Mouse (Mus musculus): Measurements from ENCODE around the gene Tmem181a. TPM values are rescaled to one million over a fixed set of nuclear protein-coding genes. Genes with fewer than 3 reads are reported as not detected.
"Not testable (repeated sequence)": the region's sequence is repeated elsewhere in the genome, so short reads cannot be mapped to it uniquely, and the experiment has no call there.

The Tmem181a gene
- total RNA-seq, 1 experiment from 2014 or later: 11.4 TPM

DNA sequence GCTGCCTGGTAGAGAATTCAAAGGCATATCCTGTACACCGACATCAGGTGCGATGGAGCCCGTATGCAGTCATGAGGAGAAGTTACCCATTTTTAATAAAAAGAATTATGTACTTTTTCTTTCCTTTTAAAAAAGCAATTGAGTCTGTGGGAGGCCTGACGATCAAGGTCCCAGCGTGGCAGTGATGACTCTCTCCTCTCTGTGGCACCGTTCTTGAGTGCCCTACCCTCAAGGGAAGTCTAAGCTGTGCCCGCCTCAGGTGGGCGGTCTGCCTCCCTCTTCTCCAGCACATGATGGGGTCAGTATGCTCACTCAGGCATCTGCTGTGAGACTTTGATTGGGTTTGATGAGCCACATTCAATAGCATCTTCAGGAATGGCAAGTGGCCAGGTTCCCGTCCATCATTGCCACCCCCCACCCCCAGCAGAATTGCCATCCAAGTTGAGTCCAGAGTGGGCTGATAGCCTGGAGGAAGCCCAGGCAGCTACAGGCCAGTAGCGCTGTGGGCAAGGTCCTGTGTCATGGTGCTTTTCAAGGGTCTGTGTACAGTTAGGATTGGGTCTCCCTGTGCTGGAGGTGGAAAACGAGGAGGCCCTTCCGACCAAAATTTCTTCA, 49.1 kb downstream of the Tmem181a start:
- DNase-seq: not testable (repeated sequence)

DNA sequence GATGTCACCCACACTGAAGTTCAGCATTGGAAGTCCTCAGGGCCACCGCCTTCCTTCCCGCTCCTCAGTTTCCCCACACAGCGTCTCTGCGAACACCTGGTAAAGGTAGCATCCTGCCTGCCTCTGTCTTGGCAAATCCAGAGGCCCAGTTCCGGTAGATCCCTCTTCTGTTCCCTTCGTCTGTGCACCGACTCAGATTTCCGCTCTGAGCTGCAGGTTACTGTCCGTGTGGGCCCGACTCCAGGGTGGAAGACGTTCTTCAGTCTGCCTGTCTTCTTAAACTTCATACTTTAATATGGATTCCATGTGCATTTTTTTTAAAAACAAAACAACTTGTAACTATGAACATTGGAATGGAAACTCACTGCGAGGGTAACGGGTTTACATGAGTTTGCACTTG, 49.8 kb downstream of the Tmem181a start:
- DNase-seq: not testable (repeated sequence)

GRCm38 (mm10) chr17:6311716-6312115, 55.1 kb downstream of the Tmem181a start:
- DNase-seq: not testable (repeated sequence)

DNA sequence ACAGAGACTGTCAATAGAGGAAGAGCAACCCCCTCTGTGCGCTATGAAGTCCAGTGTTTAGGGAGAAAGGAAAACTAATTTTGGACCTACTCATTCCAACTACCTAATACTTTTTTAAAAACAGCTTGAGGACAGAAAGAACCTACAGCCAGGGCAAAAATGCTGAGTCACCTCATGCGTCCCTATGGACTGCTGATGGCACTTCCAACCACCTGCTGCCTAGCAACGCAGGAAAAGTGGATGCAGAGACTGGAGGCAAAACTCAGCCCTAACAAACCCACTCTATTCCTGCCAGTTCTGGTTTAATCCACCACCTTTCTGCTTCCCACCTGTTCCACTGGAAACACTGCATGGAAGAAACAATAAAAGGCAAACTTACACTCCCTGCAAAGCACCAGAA, 56.1 kb downstream of the Tmem181a start:
- DNase-seq: not testable (repeated sequence)

DNA sequence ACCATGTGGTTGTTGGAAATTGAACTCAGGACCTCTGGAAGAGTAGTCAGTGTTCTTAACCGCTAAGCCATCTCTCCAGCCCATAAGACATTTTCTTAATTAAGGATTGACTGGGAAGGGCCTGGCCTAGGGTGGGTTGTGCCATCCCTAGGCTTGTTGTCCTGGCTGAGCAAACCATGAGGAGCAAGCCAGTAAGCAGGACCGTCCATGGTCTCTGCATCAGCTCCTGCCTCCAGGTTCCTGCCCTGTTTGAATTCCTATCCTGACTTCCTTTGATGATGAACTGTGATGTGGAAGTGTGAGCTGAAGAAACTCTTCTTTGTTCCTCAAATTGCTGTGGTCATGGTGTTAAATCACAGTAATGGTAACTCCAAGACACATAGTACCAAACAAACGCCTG, 57.8 kb downstream of the Tmem181a start:
- not testable (repeated sequence) for DNase-seq

GRCm38 (mm10) chr17:6315706-6316105, 59.0 kb downstream of the Tmem181a start:
- DNase-seq: not testable (repeated sequence)

DNA sequence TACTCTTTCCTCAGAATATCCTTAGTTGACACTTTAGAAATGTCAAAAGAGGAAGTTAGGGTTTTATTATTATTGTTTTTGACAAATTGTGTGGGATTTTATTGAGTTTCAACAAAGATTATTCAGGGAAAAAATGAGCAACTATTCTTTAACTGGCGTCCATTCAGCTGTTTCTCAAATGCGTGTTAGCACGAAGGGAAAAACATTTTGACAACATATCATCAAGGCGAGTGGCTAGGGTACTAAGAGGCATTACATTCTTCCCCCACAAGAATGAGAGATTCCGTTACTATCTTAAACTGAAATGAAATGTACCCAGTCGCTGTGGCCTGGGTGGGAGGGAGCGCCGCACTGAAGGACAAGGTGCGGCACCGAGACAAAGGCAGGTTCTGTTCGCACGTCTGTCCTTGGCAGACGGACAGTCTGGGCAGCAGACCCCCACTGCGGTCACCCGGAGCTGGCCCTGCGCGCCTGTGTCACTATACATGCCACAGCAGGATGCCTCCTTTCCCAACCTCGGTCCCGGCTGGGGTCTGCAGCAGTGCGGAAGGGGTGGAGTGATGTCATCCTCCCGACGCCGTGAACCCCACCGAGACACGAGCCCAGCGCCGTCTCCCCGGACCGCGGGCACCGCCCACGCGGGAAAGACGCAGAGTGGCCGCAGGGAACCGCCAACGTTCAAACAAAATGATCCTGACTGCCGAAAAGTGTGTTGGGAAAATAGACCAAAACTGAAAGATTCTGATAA, 59.9 kb downstream of the Tmem181a start:
- DNase-seq: peak; percentile 82

DNA sequence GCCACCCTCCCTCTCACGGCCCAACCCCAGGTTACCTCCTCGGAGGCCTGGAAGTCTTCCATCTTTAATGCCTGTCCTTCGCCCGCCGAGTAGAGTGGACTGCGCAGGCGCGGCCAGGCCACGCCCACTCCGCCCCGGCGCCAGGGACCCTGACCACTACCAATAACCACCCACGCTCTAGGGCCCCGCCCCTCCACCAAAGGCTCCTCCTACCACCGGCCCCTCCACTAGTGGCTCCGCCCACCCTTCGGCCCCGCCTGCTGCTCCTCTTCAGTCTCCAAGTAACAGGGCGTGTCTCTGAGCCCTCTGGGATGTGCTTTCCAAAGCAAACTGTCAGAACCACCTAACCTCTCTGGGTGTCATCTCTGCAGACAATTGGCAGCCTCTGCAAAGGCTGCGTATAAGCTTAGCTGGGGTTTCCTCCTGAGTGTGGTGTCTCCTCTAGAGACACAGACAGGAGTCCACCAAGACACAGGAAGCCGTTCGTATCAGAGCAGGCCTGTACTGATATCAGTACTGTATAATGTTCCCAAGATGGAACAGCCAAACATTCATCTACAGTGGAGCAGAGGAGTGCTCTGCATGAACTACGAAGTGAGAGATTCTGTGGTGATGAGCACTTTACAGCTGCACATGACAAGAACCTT, 60.8 kb downstream of the Tmem181a start, which contains the start of gene Dynlt1a:
Dynlt1a (minus strand) TSS at position 162 of the 647 bp plus-strand sequence.
- DNase-seq: peak; percentile 100

DNA sequence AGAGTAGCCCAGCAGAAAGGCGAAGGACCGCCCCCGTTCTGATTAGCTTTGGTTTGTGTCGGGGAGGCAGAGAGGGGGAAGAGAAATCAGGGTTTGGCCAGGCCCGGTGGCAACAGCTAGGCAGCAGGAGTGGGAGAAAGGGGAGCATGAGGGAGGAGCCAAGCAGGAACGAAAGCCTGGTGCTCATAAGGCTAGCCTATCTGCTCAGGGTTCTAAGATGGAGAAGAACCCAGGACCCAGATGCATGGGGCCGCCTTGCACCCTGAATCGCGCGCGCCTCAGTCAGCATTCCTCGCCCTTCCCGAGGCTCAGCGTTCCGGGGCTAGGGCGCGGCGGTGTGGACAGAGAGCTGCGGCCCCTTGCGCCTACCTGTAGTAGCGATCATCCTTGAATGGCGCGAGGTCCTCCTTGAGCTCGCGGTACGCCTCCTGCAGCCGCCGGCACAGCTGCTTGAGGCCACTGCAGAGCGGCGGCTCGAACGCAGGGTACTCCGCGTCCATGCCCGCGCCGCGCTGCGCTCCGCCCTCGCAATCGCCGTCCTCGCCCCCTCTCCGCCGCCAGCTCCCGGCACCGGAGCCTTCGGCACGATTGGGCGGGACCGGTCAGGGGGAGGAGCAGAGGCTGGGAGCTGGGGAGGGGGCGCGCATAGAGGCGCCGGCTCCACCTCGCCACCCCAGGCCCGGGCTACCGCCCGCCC, 64.6 kb downstream of the Tmem181a start:
- not testable (repeated sequence) for DNase-seq

DNA sequence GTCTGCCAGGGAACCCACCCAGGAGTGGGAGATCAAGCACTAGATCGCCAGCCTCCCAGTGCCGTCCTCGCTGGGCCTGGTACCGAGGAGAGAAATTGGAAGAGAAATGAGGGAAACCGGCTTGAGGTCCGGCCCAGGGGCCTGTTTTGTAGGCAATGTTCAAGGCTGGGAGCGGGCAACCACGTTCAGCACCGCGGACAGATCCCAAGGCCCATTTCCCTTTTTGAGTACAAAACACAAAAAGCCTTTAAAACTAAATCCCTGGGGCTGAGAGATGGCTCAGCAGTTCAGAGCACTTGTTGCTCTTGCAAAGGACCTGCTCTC, 65.1 kb downstream of the Tmem181a start:
- not testable (repeated sequence) for DNase-seq

DNA sequence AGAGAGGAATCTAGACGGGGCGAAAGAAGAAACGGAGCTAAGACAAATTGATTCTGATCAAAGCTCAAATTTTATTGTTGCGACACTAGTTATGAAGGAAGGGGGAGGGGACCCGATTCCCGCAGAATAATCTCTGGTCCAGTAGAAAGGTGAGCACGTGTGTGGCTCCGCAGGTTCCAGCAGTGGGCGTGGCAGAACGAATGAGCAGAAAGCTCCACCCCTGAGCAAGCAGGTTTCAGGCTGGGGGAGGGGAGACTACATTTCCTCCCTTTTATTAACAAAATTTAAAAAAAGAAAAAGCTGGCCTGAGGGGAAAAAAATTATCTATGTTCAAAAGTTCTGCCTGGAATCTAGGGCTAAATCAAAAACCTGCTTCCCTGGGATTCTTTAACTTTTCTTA, 68.4 kb downstream of the Tmem181a start:
- DNase-seq: not testable (repeated sequence)

DNA sequence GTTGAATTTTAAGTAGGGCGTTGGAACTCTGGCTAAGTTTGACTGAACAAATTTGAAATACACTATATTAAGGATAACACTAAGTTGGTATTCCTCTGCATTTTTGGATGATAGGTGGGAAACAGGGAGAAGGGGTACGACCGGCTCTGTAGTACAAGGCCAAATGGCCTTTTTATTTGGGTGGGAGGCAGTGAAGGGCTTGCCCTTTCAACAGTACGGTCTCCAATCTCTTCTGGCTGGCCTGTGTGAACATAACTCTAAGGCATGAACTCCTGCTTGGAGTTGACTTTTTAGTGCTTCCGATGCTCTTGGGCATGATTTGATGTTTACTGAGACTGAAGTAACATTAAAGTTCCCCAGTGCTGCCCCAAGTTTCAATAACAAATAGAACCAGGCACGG, 68.9 kb downstream of the Tmem181a start:
- not testable (repeated sequence) for DNase-seq

GRCm38 (mm10) chr17:6327554-6327953, 70.9 kb downstream of the Tmem181a start:
- DNase-seq: not testable (repeated sequence)

GRCm38 (mm10) chr17:6328997-6329396, 72.3 kb downstream of the Tmem181a start:
- not testable (repeated sequence) for DNase-seq

DNA sequence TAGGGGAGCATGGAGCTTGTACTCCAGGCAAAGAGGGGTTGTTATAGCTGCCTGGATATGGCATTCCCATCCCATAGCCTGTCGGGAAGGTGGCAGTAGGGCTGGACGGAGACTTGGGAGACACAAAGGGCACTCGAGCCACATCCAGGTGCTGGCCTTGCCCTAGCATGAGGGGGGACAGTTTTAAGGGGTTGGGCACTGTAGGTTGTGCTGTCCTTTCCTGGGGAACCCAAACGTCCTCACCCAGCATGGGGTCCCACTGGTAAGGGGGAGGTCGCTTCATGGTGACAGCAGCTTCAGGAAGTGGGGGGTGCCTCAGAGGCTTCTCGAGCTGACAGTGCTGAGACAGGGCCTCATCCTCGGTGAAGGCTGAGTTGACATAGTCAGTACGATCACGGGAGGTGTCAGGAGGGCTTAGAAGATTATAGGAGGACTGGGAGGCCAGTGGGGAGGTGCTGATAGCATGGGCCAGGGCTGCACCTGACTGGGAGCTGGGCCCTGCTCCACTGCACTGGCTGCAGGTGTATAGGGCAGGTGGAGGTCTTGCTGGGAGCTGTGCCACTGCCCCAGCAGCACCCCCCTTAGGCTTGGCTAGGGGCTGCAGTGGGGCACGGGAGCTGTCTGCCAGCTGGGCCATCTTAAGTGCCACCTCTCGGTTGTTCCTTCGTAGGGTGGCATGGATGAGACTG, 86.1 kb downstream of the Tmem181a start:
- DNase-seq: not testable (repeated sequence)

- peak; percentile 4 for DNase-seq
These were observed 98.6 kb downstream of the Tmem181a start for GRCm38 (mm10) chr17:6355256-6355655.

Other genes with a start within 250 kb of the Tmem181a start
- gene Serac1, start 177.1 kb upstream of the Tmem181a start, total RNA-seq (2021): 7.7 and 8.8 TPM in 2 replicates
- gene Gtf2h5, start 177.1 kb upstream of the Tmem181a start, total RNA-seq (2021): 90.4 and 97.5 TPM in 2 replicates
- gene Tulp4, start 150.4 kb upstream of the Tmem181a start, total RNA-seq (2021): 67.4 and 70.7 TPM in 2 replicates
- gene Dynlt1a, start 60.6 kb downstream of the Tmem181a start, total RNA-seq (2021): 3.8 and 5.3 TPM in 2 replicates
- 109 and 133 TPM in 2 replicates for gene Dynlt1b, start 173.3 kb downstream of the Tmem181a start, total RNA-seq (2021)